Mouse (Mus musculus): ENCODE data around the gene Nfyc. TPM values are rescaled to one million over a fixed set of nuclear protein-coding genes. Genes with fewer than 3 reads are reported as not detected.
A peak's percentile ranks its signal among the peaks of the same experiment; 100 is the strongest.

Gene Nfyc
- total RNA-seq, 2 experiments from 2014 or later = 24.9 to 61.6 TPM

DNA sequence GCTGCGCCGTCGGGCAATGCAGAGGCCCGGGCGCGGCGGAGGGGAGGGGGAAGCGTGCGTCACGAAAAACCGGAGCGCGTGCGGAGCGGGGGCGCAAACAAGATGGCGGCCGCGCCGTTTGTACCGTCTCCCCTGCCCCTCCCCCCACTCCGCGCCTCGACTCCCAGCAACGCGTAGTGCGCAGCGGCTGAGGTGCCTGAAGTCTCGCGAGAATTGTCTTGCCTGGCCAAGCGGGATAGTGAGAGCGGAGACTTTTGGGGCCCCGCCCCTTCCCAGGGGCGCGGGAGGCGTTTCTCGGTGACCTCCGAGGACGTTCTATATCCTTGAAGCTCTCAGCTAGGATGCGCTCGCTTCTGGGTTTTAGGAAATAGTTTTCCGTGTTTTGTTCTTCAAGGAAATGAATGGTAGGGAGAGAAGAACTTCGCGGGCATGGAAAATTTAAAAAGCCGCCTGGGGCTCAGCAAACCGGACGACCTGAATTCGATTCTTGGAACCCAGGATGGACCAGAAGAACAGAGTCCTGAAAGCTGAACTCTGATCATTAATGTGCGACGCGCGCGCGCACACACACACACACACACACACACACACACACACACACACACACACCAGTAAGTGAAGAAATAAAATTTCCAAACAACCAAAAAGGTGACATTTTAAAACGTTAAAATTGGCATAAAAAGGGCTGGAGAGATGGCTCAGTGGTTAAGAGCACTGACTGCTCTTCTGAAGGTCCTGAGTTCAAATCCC is 5.6 kb downstream of the Nfyc start:
- ATAC-seq (replicated peaks; ENCODE audit: poor library complexity, severe bottlenecking) = peak; percentile 88

GRCm38 (mm10) chr4:120825100-120825553 is 6.2 kb downstream of the Nfyc start:
- peak; percentile 81 for ATAC-seq (replicated peaks; ENCODE audit: poor library complexity, severe bottlenecking)

- no peak for ATAC-seq (replicated peaks; ENCODE audit: poor library complexity, severe bottlenecking)
These were observed 9.0 kb downstream of the Nfyc start for GRCm38 (mm10) chr4:120822191-120822911.

DNA sequence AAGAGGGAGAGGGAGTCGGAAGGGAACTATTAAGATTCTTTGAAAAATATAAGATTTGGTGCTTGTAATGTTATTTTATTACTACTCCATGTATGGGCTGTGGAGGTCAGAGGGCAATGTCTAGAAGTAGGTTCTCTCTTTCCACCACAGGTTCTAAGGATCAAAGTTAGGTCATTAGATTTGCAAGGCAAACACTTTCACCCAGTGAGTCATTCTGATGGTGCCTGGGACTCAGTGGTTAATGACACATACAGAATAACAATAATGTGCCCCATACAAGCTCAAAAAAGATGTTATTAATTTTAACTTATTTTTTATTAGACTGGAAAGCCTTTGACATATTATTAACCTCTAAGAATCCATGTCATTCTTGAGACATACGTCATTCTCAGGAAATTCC is 11.5 kb downstream of the Nfyc start:
- no peak for ATAC-seq (replicated peaks; ENCODE audit: poor library complexity, severe bottlenecking)

- no peak for ATAC-seq (replicated peaks; ENCODE audit: poor library complexity, severe bottlenecking)
These were observed 12.1 kb downstream of the Nfyc start for GRCm38 (mm10) chr4:120819296-120819695.

- no peak for ATAC-seq (replicated peaks; ENCODE audit: poor library complexity, severe bottlenecking)
These were observed 13.4 kb downstream of the Nfyc start for GRCm38 (mm10) chr4:120817951-120818350.

- 0 out of 2 replicates have a peak, but pooled peaks have one; percentile 11 for ATAC-seq (replicated peaks; ENCODE audit: poor library complexity, severe bottlenecking)
These were observed 14.2 kb downstream of the Nfyc start for GRCm38 (mm10) chr4:120817002-120817774.

DNA sequence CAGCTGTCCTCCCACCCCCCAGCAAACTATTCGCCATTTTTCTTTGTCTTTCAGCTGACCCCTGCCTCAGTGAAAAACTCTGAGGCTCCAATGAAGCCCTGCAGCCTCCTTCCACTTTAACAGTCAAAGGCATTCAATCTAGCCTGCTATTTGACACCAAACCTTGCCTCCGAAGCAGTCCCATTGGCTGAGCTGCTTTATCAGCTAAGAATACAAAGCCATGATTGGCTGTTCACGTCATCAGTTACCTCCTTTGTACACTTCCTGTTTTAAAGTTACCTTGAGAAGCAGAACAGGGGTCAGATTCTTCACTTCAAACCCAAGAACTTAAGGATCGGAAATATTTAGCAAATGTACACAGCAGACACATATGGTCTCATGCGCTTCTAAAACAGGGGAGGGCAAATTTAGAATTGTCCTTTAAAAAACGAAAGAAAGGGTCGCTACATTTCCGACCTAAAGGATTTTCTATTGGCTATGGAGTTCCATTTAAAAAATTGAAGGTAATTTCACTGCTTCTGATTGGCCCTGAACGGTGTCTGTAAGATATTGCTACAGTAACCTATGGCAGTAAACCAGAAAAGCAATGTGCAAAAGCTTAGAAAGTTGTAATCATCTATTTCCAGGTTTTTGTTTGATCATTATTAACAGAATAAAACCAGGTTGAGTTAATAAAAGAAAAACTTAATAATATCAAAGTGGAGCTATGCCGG is 15.6 kb downstream of the Nfyc start:
- ATAC-seq (replicated peaks; ENCODE audit: poor library complexity, severe bottlenecking) = peak; percentile 97

DNA sequence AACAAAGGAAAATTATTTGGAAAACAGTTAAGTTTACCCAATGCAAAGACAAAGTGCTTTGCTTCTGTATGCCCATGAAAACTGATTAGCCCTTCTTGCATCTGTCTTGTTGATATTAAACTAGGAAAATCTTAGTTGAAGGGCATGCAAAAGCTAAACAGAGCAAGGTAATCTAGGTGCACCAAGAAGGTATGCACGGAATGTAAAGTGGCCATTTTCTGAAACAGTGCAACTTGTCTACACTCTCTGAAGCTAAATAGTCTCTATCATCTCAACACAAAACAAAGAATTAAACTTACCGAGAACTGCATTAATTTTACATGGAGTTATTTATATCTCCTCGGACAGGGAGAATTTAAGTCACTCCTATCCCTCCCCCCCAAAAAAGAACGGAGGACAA is 16.2 kb downstream of the Nfyc start:
- no peak for ATAC-seq (replicated peaks; ENCODE audit: poor library complexity, severe bottlenecking)

DNA sequence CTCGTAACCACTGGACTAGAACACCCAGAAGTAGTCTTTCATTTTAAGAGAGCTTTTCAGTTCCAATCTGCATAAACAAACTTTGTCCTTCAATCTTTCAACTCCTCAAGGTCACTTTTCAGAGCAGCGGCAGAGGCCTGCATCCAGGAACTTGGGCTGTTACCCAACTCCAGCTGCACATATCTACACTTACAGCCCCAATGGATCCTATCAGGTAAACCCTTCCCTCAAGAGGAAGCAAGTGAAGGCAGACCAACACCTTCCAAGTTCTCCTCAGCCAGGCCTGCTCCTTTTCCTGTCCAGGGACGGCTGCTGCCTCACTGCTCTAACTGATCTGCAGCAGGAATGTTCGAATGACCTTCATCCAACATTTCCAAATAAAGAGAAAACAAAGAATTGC is 17.2 kb downstream of the Nfyc start:
- no peak for ATAC-seq (replicated peaks; ENCODE audit: poor library complexity, severe bottlenecking)

DNA sequence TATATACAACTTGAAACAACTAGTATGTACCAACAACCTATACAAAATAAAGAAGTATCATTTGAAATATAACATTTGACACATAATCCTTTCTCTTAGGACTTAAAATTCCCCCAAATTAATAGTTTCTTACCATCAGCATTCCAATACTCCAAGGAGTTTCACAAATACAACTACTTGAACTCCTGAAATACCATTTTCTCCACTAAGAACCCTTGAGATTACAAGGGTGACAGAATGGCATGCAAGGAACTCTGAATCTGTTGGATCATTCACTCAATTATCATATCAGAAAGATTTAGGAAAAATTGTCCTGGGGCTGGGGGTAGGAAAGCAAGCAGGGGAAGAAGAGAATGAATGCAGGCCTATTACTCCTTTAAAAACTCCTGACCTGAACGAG is 17.6 kb downstream of the Nfyc start:
- ATAC-seq (replicated peaks; ENCODE audit: poor library complexity, severe bottlenecking) = no peak

GRCm38 (mm10) chr4:120805816-120806215 is 25.6 kb downstream of the Nfyc start:
- no peak for ATAC-seq (replicated peaks; ENCODE audit: poor library complexity, severe bottlenecking)

GRCm38 (mm10) chr4:120801446-120801845 is 29.9 kb downstream of the Nfyc start:
- peak; percentile 76 for ATAC-seq (replicated peaks; ENCODE audit: poor library complexity, severe bottlenecking)

DNA sequence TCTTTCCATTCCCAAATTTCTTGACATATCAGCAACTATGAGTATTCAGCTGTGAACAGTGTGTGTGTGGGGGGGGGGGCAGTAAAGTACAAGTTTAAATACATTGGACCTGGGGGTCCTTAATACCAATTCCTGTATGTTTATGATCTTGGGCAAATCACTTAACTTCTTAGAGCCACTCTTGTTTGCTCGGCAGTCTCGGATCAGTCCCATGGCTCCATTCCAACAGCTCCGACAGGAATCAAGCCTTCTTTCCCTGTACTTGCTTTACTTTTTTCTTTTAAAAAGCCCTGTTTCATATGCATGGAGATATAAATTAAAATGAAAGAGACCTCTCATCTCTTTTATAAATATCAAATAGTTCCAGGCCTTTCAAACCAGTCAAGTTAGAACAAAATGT is 30.7 kb downstream of the Nfyc start:
- no peak for ATAC-seq (replicated peaks; ENCODE audit: poor library complexity, severe bottlenecking)

DNA sequence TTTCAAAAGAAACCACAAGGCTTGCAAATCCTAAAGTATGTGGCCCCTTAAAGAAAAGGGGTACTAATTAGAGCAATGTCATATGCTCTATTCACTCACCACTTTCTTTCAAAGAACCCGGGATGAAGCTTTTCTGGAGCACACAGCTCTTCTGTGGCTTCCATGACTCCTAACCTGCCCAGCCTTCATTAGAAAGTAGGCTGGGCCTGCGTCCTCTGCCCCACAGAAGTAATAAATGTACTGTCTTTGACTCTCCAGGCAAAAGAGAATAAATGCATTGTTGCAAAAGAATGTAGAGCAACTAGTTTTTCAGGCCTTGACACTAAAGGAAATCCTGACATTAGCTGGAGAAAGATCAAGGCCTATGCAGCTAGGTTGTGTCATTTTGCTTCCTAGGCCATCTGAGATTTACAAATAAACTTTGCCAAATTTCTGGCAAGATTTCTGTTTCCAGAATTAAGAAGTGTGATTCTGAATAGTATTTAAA is 31.6 kb downstream of the Nfyc start:
- ATAC-seq (replicated peaks; ENCODE audit: poor library complexity, severe bottlenecking) = no peak

- no peak for ATAC-seq (replicated peaks; ENCODE audit: poor library complexity, severe bottlenecking)
These were observed 33.2 kb downstream of the Nfyc start for GRCm38 (mm10) chr4:120797985-120798725.

GRCm38 (mm10) chr4:120796687-120797086 is 34.7 kb downstream of the Nfyc start:
- ATAC-seq (replicated peaks; ENCODE audit: poor library complexity, severe bottlenecking) = peak; percentile 66

DNA sequence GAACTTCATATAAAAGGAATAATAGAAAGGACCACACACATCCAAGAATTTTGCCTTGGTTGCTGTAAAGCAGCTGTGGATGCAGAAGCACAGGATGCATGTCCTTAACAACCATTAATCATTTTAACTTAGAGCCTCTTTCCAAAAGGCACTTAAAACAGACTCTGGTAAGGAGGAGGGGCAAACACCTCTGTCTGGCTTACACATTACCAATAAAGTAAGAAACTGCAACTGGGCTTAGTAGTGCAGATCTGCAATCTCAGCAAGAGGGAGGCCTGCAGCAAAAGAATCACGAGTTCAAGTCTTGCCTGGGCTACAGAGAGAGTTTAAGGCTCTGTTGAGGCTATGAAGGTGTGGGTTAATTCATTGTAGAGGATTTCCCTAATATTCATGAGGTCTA is 35.7 kb downstream of the Nfyc start:
- ATAC-seq (replicated peaks; ENCODE audit: poor library complexity, severe bottlenecking) = no peak

- ATAC-seq (replicated peaks; ENCODE audit: poor library complexity, severe bottlenecking) = no peak
These were observed 38.5 kb downstream of the Nfyc start for GRCm38 (mm10) chr4:120792918-120793317.
